Mouse (Mus musculus): Measurements from ENCODE around the gene Myo3a. TPM values are rescaled to one million over a fixed set of nuclear protein-coding genes. Genes with fewer than 3 reads are reported as not detected.
"Not testable (repeated sequence)": the region's sequence is repeated elsewhere in the genome, so short reads cannot be mapped to it uniquely, and the experiment has no call there.

Myo3a gene
- not detected in 2 replicates for polyA plus RNA-seq (2015; fragmentation: Nextera tagmentation; extraction: Ambion mirVana)

- no peak within 1 kb of the TSS for H3K27ac ChIP-seq
- peak within 1 kb of the TSS; percentile 69 for H3K4me2 ChIP-seq
- no peaks in the 10 kb centered on the region for H3K36me3 ChIP-seq
- WGBS: 1% methylated on average over 21 of the region's 21 CpGs
- peak; percentile 64 for ATAC-seq (replicated peaks; ENCODE audit: insufficient number of reproducible peaks, insufficient read depth, low FRiP score, low read depth)
- H3K9me3 ChIP-seq (replicated peaks): no peaks in the 10 kb centered on the region
- H3K4me1 ChIP-seq (replicated peaks): peaks cover 3% of the 10 kb centered on the region
- H3K4me3 ChIP-seq: peak within 1 kb of the TSS; percentile 36
- no peak within 1 kb of the TSS for H3K9ac ChIP-seq
- no peaks in the 10 kb centered on the region for H3K27me3 ChIP-seq
Measured at GRCm38 (mm10) chr2:22227308-22227707, at the start of gene Myo3a. TSS of gene Myo3a (plus strand) at chr2:22227503.

GRCm38 (mm10) chr2:22250462-22250861 lies 23.2 kb downstream of the Myo3a start:
- no peak for ATAC-seq (replicated peaks; ENCODE audit: insufficient number of reproducible peaks, insufficient read depth, low FRiP score, low read depth)
- Histone ChIP-seq H3K9me3 (replicated peaks) (no peaks in the 10 kb centered on the region), H3K4me2 (no peak overlapping the region), H3K9ac (no peak overlapping the region), H3K27ac (no peak overlapping the region), H3K4me3 (no peak overlapping the region), H3K4me1 (replicated peaks) (no peaks in the 10 kb centered on the region), H3K27me3 (no peaks in the 10 kb centered on the region), H3K36me3 (no peaks in the 10 kb centered on the region)
- 68% methylated on average over 3 of the region's 3 CpGs for WGBS

GRCm38 (mm10) chr2:22251045-22251444 lies 23.7 kb downstream of the Myo3a start:
- ATAC-seq (replicated peaks; ENCODE audit: insufficient number of reproducible peaks, insufficient read depth, low FRiP score, low read depth): no peak
- H3K27me3 ChIP-seq: no peaks in the 10 kb centered on the region
- no peak overlapping the region for H3K9ac ChIP-seq
- H3K36me3 ChIP-seq: no peaks in the 10 kb centered on the region
- H3K4me3 ChIP-seq: no peak overlapping the region
- H3K27ac ChIP-seq: no peak overlapping the region
- H3K4me2 ChIP-seq: no peak overlapping the region
- no peaks in the 10 kb centered on the region for H3K4me1 ChIP-seq (replicated peaks)
- whole genome bisulfite sequencing: 61% methylated on average over 2 of the region's 2 CpGs
- no peaks in the 10 kb centered on the region for H3K9me3 ChIP-seq (replicated peaks)

GRCm38 (mm10) chr2:22255600-22255999 lies 28.3 kb downstream of the Myo3a start:
- H3K9ac ChIP-seq: no peak overlapping the region
- no peak overlapping the region for H3K4me3 ChIP-seq
- no peak overlapping the region for H3K4me2 ChIP-seq
- H3K36me3 ChIP-seq: no peaks in the 10 kb centered on the region
- no peaks in the 10 kb centered on the region for H3K9me3 ChIP-seq (replicated peaks)
- H3K27me3 ChIP-seq: no peaks in the 10 kb centered on the region
- no peak for ATAC-seq (replicated peaks; ENCODE audit: insufficient number of reproducible peaks, insufficient read depth, low FRiP score, low read depth)
- no peak overlapping the region for H3K27ac ChIP-seq
- no peaks in the 10 kb centered on the region for H3K4me1 ChIP-seq (replicated peaks)

GRCm38 (mm10) chr2:22271555-22271954 lies 44.3 kb downstream of the Myo3a start:
- ATAC-seq (replicated peaks; ENCODE audit: insufficient number of reproducible peaks, insufficient read depth, low FRiP score, low read depth): no peak
- Histone ChIP-seq H3K4me2 (no peak overlapping the region), H3K27me3 (no peaks in the 10 kb centered on the region), H3K4me1 (replicated peaks) (no peaks in the 10 kb centered on the region), H3K4me3 (no peak overlapping the region), H3K36me3 (no peaks in the 10 kb centered on the region), H3K9ac (no peak overlapping the region), H3K27ac (no peak overlapping the region), H3K9me3 (replicated peaks) (no peaks in the 10 kb centered on the region)
- WGBS: 74% methylated on average over 2 of the region's 2 CpGs

- H3K4me1 ChIP-seq (replicated peaks): no peaks in the 10 kb centered on the region
- H3K9me3 ChIP-seq (replicated peaks): no peaks in the 10 kb centered on the region
- H3K4me2 ChIP-seq: no peak overlapping the region
- H3K4me3 ChIP-seq: no peak overlapping the region
- H3K36me3 ChIP-seq: no peaks in the 10 kb centered on the region
- H3K9ac ChIP-seq: no peak overlapping the region
- WGBS: 49% methylated on average over 2 of the region's 2 CpGs
- no peaks in the 10 kb centered on the region for H3K27me3 ChIP-seq
- H3K27ac ChIP-seq: no peak overlapping the region
- ATAC-seq (replicated peaks; ENCODE audit: insufficient number of reproducible peaks, insufficient read depth, low FRiP score, low read depth): no peak
Measured at GRCm38 (mm10) chr2:22285366-22285765, 58.1 kb downstream of the Myo3a start.

- WGBS: 16% methylated on average over 1 of the region's 1 CpGs
- Histone ChIP-seq H3K9ac (no peak overlapping the region), H3K4me3 (no peak overlapping the region), H3K27ac (no peak overlapping the region), H3K9me3 (replicated peaks) (no peaks in the 10 kb centered on the region), H3K4me1 (replicated peaks) (no peaks in the 10 kb centered on the region), H3K27me3 (no peaks in the 10 kb centered on the region), H3K4me2 (no peak overlapping the region), H3K36me3 (no peaks in the 10 kb centered on the region)
- no peak for ATAC-seq (replicated peaks; ENCODE audit: insufficient number of reproducible peaks, insufficient read depth, low FRiP score, low read depth)
Measured at GRCm38 (mm10) chr2:22285777-22286176, 58.5 kb downstream of the Myo3a start.

GRCm38 (mm10) chr2:22293579-22294446 lies 66.5 kb downstream of the Myo3a start:
- WGBS: 67% methylated on average over 11 of the region's 11 CpGs

GRCm38 (mm10) chr2:22294447-22294738 lies 67.1 kb downstream of the Myo3a start:
- H3K9me3 ChIP-seq (replicated peaks): no peaks in the 10 kb centered on the region
- H3K4me3 ChIP-seq: no peak overlapping the region
- no peaks in the 10 kb centered on the region for H3K4me1 ChIP-seq (replicated peaks)
- H3K27ac ChIP-seq: no peak overlapping the region
- no peaks in the 10 kb centered on the region for H3K27me3 ChIP-seq
- no peak overlapping the region for H3K9ac ChIP-seq
- no peak overlapping the region for H3K4me2 ChIP-seq
- WGBS: 45% methylated on average over 2 of the region's 2 CpGs
- H3K36me3 ChIP-seq: no peaks in the 10 kb centered on the region
- ATAC-seq (replicated peaks; ENCODE audit: insufficient number of reproducible peaks, insufficient read depth, low FRiP score, low read depth): no peak

More at GRCm38 (mm10) chr2:22293579-22294446, 66.5 kb downstream of the Myo3a start:
- Histone ChIP-seq H3K27me3 (no peaks in the 10 kb centered on the region), H3K36me3 (no peaks in the 10 kb centered on the region), H3K9ac (no peak overlapping the region), H3K4me2 (no peak overlapping the region), H3K4me1 (replicated peaks) (no peaks in the 10 kb centered on the region), H3K4me3 (no peak overlapping the region), H3K27ac (no peak overlapping the region), H3K9me3 (replicated peaks) (no peaks in the 10 kb centered on the region)
- ATAC-seq (replicated peaks; ENCODE audit: insufficient number of reproducible peaks, insufficient read depth, low FRiP score, low read depth): no peak

- no peak for ATAC-seq (replicated peaks; ENCODE audit: insufficient number of reproducible peaks, insufficient read depth, low FRiP score, low read depth)
Measured at GRCm38 (mm10) chr2:22297913-22298312, 70.6 kb downstream of the Myo3a start.

DNA sequence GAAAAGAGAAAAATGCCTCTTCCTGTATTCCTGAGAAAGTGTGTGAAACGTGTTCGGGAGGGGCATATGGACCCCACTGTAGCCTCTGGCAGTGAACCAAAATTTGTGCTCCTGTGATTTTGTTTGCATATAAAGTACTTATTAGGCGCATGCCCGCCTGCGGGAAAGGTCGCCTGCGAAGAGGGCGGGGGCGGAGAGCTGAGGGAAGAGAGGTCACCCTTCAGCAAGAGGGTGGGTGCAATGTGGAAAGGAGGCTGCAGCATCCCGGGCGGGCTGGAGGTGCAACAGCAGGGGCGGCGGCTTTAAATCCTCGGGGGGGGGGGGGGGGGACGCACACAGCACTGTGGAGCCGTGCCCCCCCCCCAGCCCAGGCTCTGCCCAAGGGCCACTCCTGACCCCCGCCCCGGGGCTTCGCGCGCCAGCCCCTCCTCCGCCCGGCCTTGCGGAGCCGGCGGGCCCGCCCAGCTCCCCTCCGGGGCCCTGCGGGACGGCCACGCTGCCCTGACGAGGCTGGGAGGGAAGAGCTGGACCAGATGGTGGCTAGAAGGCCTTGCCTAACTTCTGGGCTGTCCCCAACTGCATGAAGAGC lies 111.1 kb downstream of the Myo3a start:
- WGBS: 6% methylated on average over 25 of the region's 32 CpGs
- Histone ChIP-seq H3K4me2 (peak overlapping the region; percentile 80), H3K36me3 (no peaks in the 10 kb centered on the region), H3K9me3 (replicated peaks) (no peaks in the 10 kb centered on the region), H3K9ac (0 out of 2 replicates have a peak overlapping the region, but pooled peaks have one; percentile 5), H3K27ac (no peak overlapping the region), H3K27me3 (no peaks in the 10 kb centered on the region), H3K4me3 (peak overlapping the region; percentile 46), H3K4me1 (replicated peaks) (0 out of 2 replicates have a peak, but pooled peaks cover 3% of the 10 kb centered on the region)
- peak; percentile 58 for ATAC-seq (replicated peaks; ENCODE audit: insufficient number of reproducible peaks, insufficient read depth, low FRiP score, low read depth)

More at GRCm38 (mm10) chr2:22297913-22298312, 70.6 kb downstream of the Myo3a start:
- Histone ChIP-seq H3K36me3 (no peaks in the 10 kb centered on the region), H3K9me3 (replicated peaks) (no peaks in the 10 kb centered on the region), H3K9ac (no peak overlapping the region), H3K4me3 (no peak overlapping the region), H3K4me1 (replicated peaks) (no peaks in the 10 kb centered on the region), H3K4me2 (no peak overlapping the region), H3K27ac (no peak overlapping the region), H3K27me3 (no peaks in the 10 kb centered on the region)
- WGBS: 54% methylated on average over 1 of the region's 1 CpGs

- H3K27ac ChIP-seq; H3K4me1 ChIP-seq (replicated peaks); H3K4me3 ChIP-seq; H3K27me3 ChIP-seq; H3K4me2 ChIP-seq; H3K9me3 ChIP-seq (replicated peaks); H3K9ac ChIP-seq; H3K36me3 ChIP-seq; ATAC-seq (replicated peaks; ENCODE audit: insufficient number of reproducible peaks, insufficient read depth, low FRiP score, low read depth): not testable (repeated sequence)
- WGBS: 88% methylated on average over 11 of the region's 11 CpGs
Measured at GRCm38 (mm10) chr2:22410511-22410910, 183.2 kb downstream of the Myo3a start.
